Mouse (Mus musculus): ENCODE measurements at regions not wholly inside any gene's neighbourhood (a gene's known extent, or its start where the extent isn't known, plus 50 kb on each side); places are given as distances from the start of the nearest gene placed in this dataset.

DNA sequence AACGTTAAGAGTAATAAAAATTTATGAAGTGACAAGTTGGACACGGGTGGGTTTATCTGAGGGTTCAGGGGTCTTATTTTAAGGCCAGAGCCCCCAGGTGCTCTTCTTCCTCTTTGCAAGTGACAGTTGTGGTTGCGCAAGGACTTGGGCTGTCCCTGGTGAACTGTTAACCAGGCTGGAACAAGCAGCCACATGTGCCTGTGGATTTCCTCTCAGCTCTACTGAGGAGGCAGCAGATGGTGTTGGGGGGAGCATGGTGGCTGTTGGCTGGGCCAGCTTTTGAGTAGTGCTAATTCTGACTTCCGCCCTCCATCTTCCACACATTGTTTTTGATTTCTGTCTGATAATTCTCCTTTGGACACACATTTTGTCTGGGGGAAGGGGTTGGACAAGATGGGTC, 227.9 kb upstream of the Tbc1d5 start:
- DNase-seq (ENCODE audit: low spot score in 2 of 2), result no peak

- no peak for DNase-seq (ENCODE audit: low spot score in 2 of 2)
Observed at GRCm38 (mm10) chr17:51405059-51405458, 225.9 kb upstream of the Tbc1d5 start.

DNA sequence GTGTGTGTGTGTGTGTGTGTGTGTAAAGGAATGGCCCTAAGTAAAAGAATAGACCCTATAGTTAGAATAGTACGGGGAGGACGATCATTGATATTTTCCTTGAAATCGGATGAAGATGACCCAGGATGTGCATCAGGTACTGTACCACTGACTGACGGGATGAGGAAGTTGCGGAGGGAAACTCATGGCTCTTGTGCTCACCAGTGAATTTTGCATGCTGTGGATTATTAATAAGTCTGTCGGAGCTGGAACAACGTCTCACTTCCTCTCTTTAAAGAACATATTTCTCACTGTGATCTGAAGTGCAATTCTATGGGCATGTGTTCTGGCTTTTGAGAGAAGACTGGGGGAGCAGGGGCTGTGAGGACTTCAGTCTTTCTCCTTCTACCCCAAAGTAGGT, 218.8 kb upstream of the Tbc1d5 start:
- DNase-seq (ENCODE audit: low spot score in 2 of 2), result no peak

- DNase-seq (ENCODE audit: low spot score in 2 of 2), result no peak
Observed at GRCm38 (mm10) chr17:51393771-51394221, 214.6 kb upstream of the Tbc1d5 start.

GRCm38 (mm10) chr17:51391871-51392270, 212.7 kb upstream of the Tbc1d5 start:
- DNase-seq (ENCODE audit: low spot score in 2 of 2), result no peak

DNA sequence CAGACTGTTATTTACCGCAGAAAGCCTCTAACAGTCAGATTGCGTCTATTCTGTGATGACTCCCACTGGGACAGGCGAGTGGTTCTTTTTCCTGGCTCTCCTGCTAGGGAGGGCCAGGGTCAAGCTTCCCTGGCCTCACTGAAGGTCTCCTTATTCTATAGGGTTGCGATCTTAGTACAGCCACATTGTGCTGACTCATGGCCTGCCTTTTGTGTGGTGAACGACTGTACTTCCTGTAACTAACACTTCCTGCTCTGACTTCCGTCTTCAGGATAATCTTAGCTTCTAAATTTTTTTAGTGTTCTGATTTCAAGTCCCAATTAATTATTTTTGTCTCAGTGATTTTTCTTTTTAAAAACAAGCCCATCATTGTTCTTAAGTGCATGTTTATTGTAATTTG, 203.4 kb upstream of the Tbc1d5 start:
- no peak for DNase-seq (ENCODE audit: low spot score in 2 of 2)

DNA sequence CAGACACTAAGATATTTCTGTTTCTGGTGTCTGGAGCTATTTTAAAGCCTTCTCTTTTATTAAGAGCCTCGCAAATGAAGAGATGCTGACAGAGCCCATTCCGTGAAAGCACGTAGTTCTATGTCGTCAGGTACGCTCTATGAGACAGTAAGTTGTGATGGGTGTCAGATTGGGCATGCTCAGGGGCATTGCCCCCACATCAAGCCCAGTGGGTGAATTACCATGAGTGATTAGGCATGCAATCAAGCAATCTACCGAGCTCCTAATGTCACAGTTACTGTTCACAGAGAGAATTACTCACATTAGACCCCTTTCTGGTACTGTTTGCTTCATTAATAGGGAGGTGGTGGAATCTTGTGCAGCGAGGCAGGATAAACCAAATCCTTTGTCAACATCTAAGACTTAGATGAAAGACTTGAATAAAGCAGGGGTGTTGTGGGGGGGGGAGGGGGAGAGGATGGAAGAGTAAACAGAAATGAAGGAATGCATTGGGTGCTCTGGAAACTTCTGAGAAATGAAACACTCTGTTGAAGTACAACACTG, 192.9 kb upstream of the Tbc1d5 start:
- DNase-seq (ENCODE audit: low spot score in 2 of 2), result no peak

- no peak for DNase-seq (ENCODE audit: low spot score in 2 of 2)
Observed at GRCm38 (mm10) chr17:51370990-51371389, 191.8 kb upstream of the Tbc1d5 start.

- DNase-seq (ENCODE audit: low spot score in 2 of 2), result no peak
Observed at GRCm38 (mm10) chr17:51370085-51370484, 190.9 kb upstream of the Tbc1d5 start.

DNA sequence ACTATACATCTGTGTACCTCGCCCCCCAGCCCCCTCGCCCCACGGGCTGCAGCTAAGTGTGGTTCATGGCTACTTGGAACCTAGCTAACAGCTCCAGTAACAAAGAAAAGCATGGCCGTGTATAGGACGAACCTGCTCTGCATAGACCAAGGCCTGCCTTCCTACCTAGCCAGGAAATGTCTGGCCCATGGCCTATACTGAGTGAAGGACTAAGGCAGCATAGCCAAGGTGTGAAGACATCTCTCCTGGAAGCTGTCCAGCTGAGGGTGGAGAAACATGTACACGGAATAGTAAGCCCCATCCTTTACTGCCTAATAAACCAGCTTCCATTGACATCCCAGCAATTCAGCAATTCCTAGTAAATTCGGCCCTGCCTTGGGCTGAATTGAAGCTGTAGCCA, 183.6 kb upstream of the Tbc1d5 start:
- no peak for DNase-seq (ENCODE audit: low spot score in 2 of 2)

DNA sequence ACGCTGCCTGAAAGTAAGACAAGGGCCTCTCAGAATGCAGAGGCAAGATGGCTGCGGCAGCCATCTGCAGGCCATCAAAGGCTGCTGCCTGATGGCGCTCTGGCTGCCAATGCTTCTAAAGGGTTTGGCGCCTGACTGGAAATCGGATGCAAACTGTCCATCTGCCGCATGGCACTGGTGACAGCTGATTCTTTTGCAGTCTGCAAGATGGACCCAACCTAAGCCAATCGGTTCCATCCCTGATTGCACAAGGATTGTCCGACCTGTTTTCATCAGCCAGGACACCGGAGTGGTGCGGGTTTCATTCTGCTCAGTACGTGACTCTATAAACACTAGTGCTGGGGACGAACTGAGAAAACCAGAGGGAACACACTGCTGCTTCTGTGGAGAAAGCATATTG, 183.1 kb upstream of the Tbc1d5 start:
- DNase-seq (ENCODE audit: low spot score in 2 of 2), result no peak

DNA sequence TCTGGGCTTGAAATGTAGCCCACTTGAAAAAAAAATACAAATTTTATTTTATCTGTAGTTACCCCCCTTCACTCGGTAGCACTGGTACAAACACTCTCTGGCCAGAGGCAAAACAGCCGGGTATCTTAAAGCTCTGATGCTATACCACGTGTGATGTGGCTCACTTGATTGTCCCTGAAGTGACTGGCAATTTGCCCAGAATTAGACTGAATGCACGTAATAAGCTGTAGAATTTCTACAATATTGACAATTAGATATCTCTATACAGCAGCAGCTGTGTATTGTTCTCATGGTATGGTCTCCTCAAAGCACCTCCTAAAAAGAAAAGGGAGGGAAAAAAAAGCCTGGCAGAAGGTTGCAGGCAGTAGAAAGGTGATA, 179.2 kb upstream of the Tbc1d5 start:
- no peak for DNase-seq (ENCODE audit: low spot score in 2 of 2)

DNA sequence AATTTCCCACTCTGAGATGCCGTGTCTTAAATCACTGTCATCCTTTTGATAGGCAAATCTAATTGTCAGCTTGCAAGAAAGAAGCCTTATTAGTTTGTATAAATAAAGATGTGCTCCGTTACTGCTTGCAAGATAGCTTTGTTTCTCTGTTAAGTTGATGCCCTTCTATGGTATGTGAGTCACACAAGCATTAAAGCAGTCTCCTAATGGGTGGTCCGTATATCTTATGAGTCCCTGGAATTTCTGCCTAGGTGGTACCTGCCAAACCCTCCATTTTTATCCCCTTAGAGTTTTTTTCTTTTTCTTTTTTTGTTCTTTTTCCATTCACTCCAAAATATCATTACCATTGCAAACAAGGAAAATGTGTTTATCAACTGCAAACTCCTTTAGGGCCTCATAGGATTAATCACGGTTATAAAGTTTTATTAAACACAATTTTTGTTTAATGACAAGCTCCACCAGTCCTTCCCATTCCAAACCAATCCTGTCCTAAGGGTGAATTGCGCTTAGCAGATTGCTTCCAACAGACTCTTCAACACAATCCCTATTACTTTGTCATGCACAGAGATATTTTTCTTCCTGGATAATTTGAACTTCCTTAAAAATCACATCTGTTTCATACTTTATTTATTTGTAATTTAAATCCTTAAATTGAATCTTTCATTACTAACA, 178.7 kb upstream of the Tbc1d5 start:
- DNase-seq (ENCODE audit: low spot score in 2 of 2), result no peak

DNA sequence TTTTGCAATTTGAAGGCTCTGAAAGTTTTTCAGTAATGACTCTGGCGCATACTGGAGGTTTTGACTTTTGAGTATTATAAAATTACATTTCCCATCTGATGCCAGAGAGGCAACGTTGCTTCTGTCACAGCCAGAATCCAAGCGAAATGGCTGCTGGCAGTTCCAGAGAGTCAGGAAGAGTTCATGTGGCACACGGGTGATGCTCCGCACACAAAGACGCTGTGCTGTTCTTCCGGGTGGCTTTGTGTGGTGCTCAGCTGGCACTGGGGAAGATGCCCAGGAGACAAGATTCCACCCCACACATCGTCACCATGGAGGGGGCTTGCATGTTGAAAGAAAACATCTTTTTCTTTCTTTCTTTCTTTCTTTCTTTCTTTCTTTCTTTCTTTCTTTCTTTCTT, 177.3 kb upstream of the Tbc1d5 start:
- DNase-seq (ENCODE audit: low spot score in 2 of 2), result no peak

DNA sequence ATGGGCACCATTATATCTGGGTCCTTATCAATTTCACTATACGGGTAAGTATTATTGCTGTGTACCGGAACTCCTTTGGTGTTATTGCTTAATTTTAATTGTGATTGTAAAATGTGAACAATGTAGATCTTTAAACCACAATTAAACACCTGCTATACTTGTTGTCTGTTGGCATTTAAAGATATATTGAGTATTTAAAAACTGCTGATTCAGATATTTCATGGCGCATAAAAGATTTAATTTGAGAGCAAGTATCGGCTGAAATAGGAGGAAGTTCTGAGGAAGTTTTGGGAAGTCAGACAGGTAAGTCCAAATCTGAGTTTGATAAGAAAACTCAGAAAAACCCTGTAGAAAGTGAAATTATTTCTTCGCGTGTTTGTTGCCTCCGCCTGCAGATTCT, 142.7 kb upstream of the Tbc1d5 start:
- no peak for DNase-seq (ENCODE audit: low spot score in 2 of 2)

- no peak for DNase-seq (ENCODE audit: low spot score in 2 of 2)
Observed at GRCm38 (mm10) chr17:51321025-51321424, 141.9 kb upstream of the Tbc1d5 start.

GRCm38 (mm10) chr17:51304964-51305363, 125.8 kb upstream of the Tbc1d5 start:
- DNase-seq (ENCODE audit: low spot score in 2 of 2), result no peak

GRCm38 (mm10) chr17:51290741-51291140, 111.6 kb upstream of the Tbc1d5 start:
- DNase-seq (ENCODE audit: low spot score in 2 of 2), result no peak

- DNase-seq (ENCODE audit: low spot score in 2 of 2), result peak; percentile 22 to 46
Observed at GRCm38 (mm10) chr17:51288751-51289150, 109.6 kb upstream of the Tbc1d5 start.

DNA sequence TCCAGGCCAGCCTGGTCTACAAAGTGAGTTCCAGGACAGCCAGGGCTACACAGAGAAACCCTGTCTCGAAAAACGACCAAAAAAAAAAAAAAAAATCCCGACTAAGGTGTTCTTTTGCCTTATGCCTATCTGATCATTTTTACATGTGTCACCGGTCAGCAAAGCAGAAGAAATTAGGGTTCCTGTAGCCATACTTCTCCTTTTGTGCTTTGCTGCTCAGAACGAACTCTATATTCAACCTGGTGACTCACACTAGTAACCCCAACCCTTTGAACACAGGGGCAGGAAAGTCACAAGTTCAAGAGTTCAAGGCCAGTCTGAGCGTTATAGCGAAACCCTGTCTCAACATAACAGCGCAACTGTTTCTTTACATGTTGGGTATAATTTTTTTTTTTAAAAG, 108.7 kb upstream of the Tbc1d5 start:
- no peak for DNase-seq (ENCODE audit: low spot score in 2 of 2)

DNA sequence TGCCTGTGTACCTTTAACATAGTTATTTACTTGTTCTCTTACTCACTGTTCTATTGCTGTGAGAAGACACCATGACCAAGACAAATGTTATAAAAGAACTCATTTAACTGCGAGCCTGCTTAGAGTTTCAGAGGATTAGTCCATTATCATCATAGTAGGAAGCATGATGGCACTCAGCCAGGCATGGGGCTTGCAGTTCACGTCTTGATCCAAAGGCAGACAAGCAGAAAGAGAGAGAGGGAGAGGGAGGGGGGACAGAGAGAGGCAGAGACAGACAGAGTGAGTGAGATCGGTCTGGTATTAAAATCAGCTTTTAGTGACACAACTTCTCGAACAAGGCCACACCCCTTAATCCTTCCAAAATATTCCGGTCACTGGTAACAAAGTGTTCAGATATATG, 106.2 kb upstream of the Tbc1d5 start:
- no peak for DNase-seq (ENCODE audit: low spot score in 2 of 2)

- DNase-seq (ENCODE audit: low spot score in 2 of 2), result no peak
Observed at GRCm38 (mm10) chr17:51278771-51279170, 99.6 kb upstream of the Tbc1d5 start.

GRCm38 (mm10) chr17:51278094-51278493, 98.9 kb upstream of the Tbc1d5 start:
- DNase-seq (ENCODE audit: low spot score in 2 of 2), result no peak

GRCm38 (mm10) chr17:51277161-51277560, 98.0 kb upstream of the Tbc1d5 start:
- DNase-seq (ENCODE audit: low spot score in 2 of 2), result no peak
